ENCODE assay signal across 11 mouse cellular contexts in genomic region chr11:33202972-33203371, GRCm38 (mm10). TPM values are rescaled to one million over a fixed set of nuclear protein-coding genes. Genes with fewer than 3 reads are reported as not detected.
DNase-seq lines count a peak whose midpoint lies in the region; ATAC-seq and TF ChIP-seq lines count a peak whose summit lies in the region.
"Had no signal": no experiment of that assay in that cellular context is flagged by ENCODE, and none has a peak within 500 bp of the region (broad histone marks: within the 10 kb centered on the region; RNA-seq: fewer than 3 reads in every experiment).

No protein-coding gene starts in this region.

- peak; percentile 43 for DNase-seq in embryo, embryonic 9.5 days (ENCODE audit: extremely low spot score)
- no peak for DNase-seq in embryo, embryonic 11 days
- DNase-seq in ES-E14 (ENCODE audit: low read depth, low spot score) = no peak
- DNase-seq in liver, embryonic 14.5 days (ENCODE audit: low read depth in 3 of 3, low spot score in 3 of 3) = no peak
- no peak for DNase-seq in layer of hippocampus, adult 9-10 months (ENCODE audit: low spot score)
- DNase-seq in frontal cortex, postnatal 14 days (ENCODE audit: low spot score in 2 of 2) = no peak
- no peak for DNase-seq in kidney, postnatal 14 days

- TF ChIP-seq EP300 in liver, embryonic 14.5 days (IDR thresholded peaks at IDR 0.05; ENCODE audit: low read depth) = no peak

- WGBS in forebrain, embryonic 15.5 days = under 1% methylated on average over 47 of the region's 47 CpGs
- 2% methylated on average over 47 of the region's 47 CpGs for WGBS in liver, embryonic 14.5 days (ENCODE audit: insufficient replicate concordance)

- peak overlapping the region; percentile 55 to 66 for H3K4me3 ChIP-seq in ES-E14 (ENCODE audit: insufficient read depth in 1 of 2, low read depth in 1 of 2, low read length in 2 of 2, poor library complexity in 1 of 2, severe bottlenecking in 1 of 2)
- H3K4me3 ChIP-seq in forebrain, embryonic 15.5 days = peak overlapping the region; percentile 29
- H3K4me3 ChIP-seq in liver, embryonic 14.5 days (ENCODE audit: insufficient read depth in 1 of 2, low read depth in 2 of 2, low read length in 2 of 2) = peak overlapping the region in 1 of 2 experiments; percentile 16; a peak in 2 of 4 replicates
- H3K4me3 ChIP-seq: myocyte had no signal

- no peak for TF ChIP-seq CTCF in liver, embryonic 14.5 days (IDR thresholded peaks at IDR 0.05; ENCODE audit: low read depth)

- H3K9ac ChIP-seq in ES-E14 (ENCODE audit: insufficient read depth, low read depth, low read length, poor library complexity, severe bottlenecking) = peak overlapping the region; percentile 15; the same call in 1 of the 2 replicates
- H3K9ac ChIP-seq in forebrain, embryonic 15.5 days (replicated peaks) = no peak overlapping the region
- H3K9ac ChIP-seq in liver, embryonic 14.5 days (replicated peaks) = no peak overlapping the region

- H3K4me2 ChIP-seq in forebrain, embryonic 15.5 days (replicated peaks) = peak overlapping the region; percentile 45
- peak overlapping the region; percentile 22; the same call in 1 of the 2 replicates for H3K4me2 ChIP-seq in liver, embryonic 14.5 days (ENCODE audit: low read depth)

- H3K27ac ChIP-seq in ES-E14 (ENCODE audit: insufficient read depth, low read depth, low read length, poor library complexity, severe bottlenecking) = no peak overlapping the region
- no peak overlapping the region for H3K27ac ChIP-seq in forebrain, embryonic 15.5 days (replicated peaks)
- H3K27ac ChIP-seq in liver, embryonic 14.5 days = no peak overlapping the region

- peaks cover 0 to 11% of the 10 kb centered on the region in 2 experiments; a peak in 1 of 4 replicates for H3K4me1 ChIP-seq in ES-E14 (ENCODE audit: control insufficient read depth in 2 of 2, insufficient read depth in 2 of 2, low read length in 2 of 2, poor library complexity in 1 of 2)
- H3K4me1 ChIP-seq in forebrain, embryonic 15.5 days = peaks cover 43% of the 10 kb centered on the region
- H3K4me1 ChIP-seq in liver, embryonic 14.5 days (replicated peaks; ENCODE audit: control insufficient read depth in 2 of 2, insufficient read depth in 2 of 2, low read length in 1 of 2) = no peaks in the 10 kb centered on the region

- in situ Hi-C loops in ES-E14 (cut with MboI; ENCODE audit: low sequenced_read_pairs in 2 of 2, unreplicated experiment in 2 of 2) = no loop called here

- no peaks in the 10 kb centered on the region for H3K9me3 ChIP-seq in ES-E14 (ENCODE audit: control insufficient read depth, insufficient read depth, low read depth, low read length)
- no peaks in the 10 kb centered on the region for H3K9me3 ChIP-seq in forebrain, embryonic 15.5 days
- no peaks in the 10 kb centered on the region for H3K9me3 ChIP-seq in liver, embryonic 14.5 days (ENCODE audit: control insufficient read depth, low read length)

- H3K36me3 ChIP-seq in ES-E14 (ENCODE audit: control insufficient read depth, insufficient read depth, low read length, poor library complexity, severe bottlenecking) = no peaks in the 10 kb centered on the region
- no peaks in the 10 kb centered on the region for H3K36me3 ChIP-seq in forebrain, embryonic 15.5 days
- H3K36me3 ChIP-seq in liver, embryonic 14.5 days (replicated peaks; ENCODE audit: control insufficient read depth, insufficient read depth, low read depth) = no peaks in the 10 kb centered on the region

- peaks cover 79% of the 10 kb centered on the region for H3K27me3 ChIP-seq in forebrain, embryonic 15.5 days
- H3K27me3 ChIP-seq in liver, embryonic 14.5 days (ENCODE audit: control insufficient read depth, insufficient read depth, low read length) = peaks cover 89% of the 10 kb centered on the region

- ATAC-seq in forebrain, embryonic 15.5 days (replicated peaks) = peak; percentile 18
- no peak for ATAC-seq in liver, embryonic 14.5 days (ENCODE audit: insufficient read depth)

TF ChIP-seq in ES-E14, 5 proteins besides CTCF, POLR2A, EP300 and RAD21:
- TF ChIP-seq CHD2 (IDR thresholded peaks at IDR 0.05; ENCODE audit: low read depth, low read length) (no peak), HCFC1 (IDR thresholded peaks at IDR 0.05; ENCODE audit: borderline replicate concordance, insufficient read depth, low read length) (no peak), MAFK (IDR thresholded peaks at IDR 0.05; ENCODE audit: insufficient read depth, low read depth, low read length) (no peak), ZNF384 (IDR thresholded peaks at IDR 0.05; ENCODE audit: low read depth, low read length) (no peak), ZC3H11A (IDR thresholded peaks at IDR 0.05; ENCODE audit: borderline replicate concordance, low read depth, low read length) (no peak)
TF ChIP-seq in ES-E14: peak in this region for 0.

RNA-seq across cellular contexts. Expression of gene Tlx3, which starts 0.4 kb away (rescaled TPM):
- 0.48 and 0.54 TPM in 2 replicates for total RNA-seq in ES-E14 (2012; rRNA removed)
- 0.18 TPM in 1 of 2 replicates, not detected in the other for polyA plus RNA-seq in forebrain, embryonic 15.5 days (2015; fragmentation: Nextera tagmentation; extraction: Ambion mirVana)
- not detected in 2 replicates for polyA plus RNA-seq in liver, embryonic 14.5 days (2012; rRNA removed)
- not detected in 2 replicates for polyA plus RNA-seq in liver, embryonic 14.5 days (2014; fragmentation: Nextera tagmentation; extraction: Ambion mirVana)
- total RNA-seq: hematopoietic stem cell, adult 5-6 weeks had no signal
- polyA plus RNA-seq: myocyte; thymus, postnatal 0 days had no signal

RNA-seq across cellular contexts. Expression of gene Npm1, which starts 40.0 kb away (rescaled TPM):
- 1,823 and 2,502 TPM in 2 replicates for total RNA-seq in ES-E14 (2012; rRNA removed)
- 492 and 513 TPM in 2 replicates for polyA plus RNA-seq in forebrain, embryonic 15.5 days (2015; fragmentation: Nextera tagmentation; extraction: Ambion mirVana)
- polyA plus RNA-seq in liver, embryonic 14.5 days (2012; rRNA removed) = 294 and 703 TPM in 2 replicates
- 654 and 676 TPM in 2 replicates for polyA plus RNA-seq in liver, embryonic 14.5 days (2014; fragmentation: Nextera tagmentation; extraction: Ambion mirVana)

RNA-seq across cellular contexts. Expression of gene Fgf18, which starts 55.8 kb away (rescaled TPM):
- 1.6 and 4.8 TPM in 2 replicates for total RNA-seq in ES-E14 (2012; rRNA removed)
- 3.0 and 4.3 TPM in 2 replicates for polyA plus RNA-seq in forebrain, embryonic 15.5 days (2015; fragmentation: Nextera tagmentation; extraction: Ambion mirVana)
- 0.05 and 0.12 TPM in 2 replicates for polyA plus RNA-seq in liver, embryonic 14.5 days (2012; rRNA removed)
- polyA plus RNA-seq in liver, embryonic 14.5 days (2014; fragmentation: Nextera tagmentation; extraction: Ambion mirVana) = 0.27 TPM in 1 of 2 replicates, not detected in the other
- total RNA-seq: hematopoietic stem cell, adult 5-6 weeks had no signal
